Mouse (Mus musculus): ENCODE results near the gene Lsamp.

Lsamp gene

GRCm38 (mm10) chr16:39984205-39984634 is at the start of gene Lsamp:
Gene Lsamp, plus strand, starts transcription at chr16:39984361.
- peak; percentile 77 for DNase-seq (ENCODE audit: low read depth, low spot score)

GRCm38 (mm10) chr16:39957686-39958085 is 26.5 kb upstream of the Lsamp start:
- DNase-seq (ENCODE audit: low read depth, low spot score), result no peak

GRCm38 (mm10) chr16:39972712-39973111 is 11.4 kb upstream of the Lsamp start:
- no peak for DNase-seq (ENCODE audit: low read depth, low spot score)

- DNase-seq (ENCODE audit: low read depth, low spot score), result no peak
Observed at GRCm38 (mm10) chr16:39984635-39985291, 602 bp downstream of the Lsamp start.

GRCm38 (mm10) chr16:39988466-39988865 is 4.3 kb downstream of the Lsamp start:
- no peak for DNase-seq (ENCODE audit: low read depth, low spot score)

- DNase-seq (ENCODE audit: low read depth, low spot score), result no peak
Observed at GRCm38 (mm10) chr16:39994821-39995220, 10.7 kb downstream of the Lsamp start.

GRCm38 (mm10) chr16:40008800-40009199 is 24.6 kb downstream of the Lsamp start:
- DNase-seq (ENCODE audit: low read depth, low spot score), result no peak

GRCm38 (mm10) chr16:40011106-40011505 is 26.9 kb downstream of the Lsamp start:
- DNase-seq (ENCODE audit: low read depth, low spot score), result no peak

- no peak for DNase-seq (ENCODE audit: low read depth, low spot score)
Observed at GRCm38 (mm10) chr16:40022611-40023010, 38.5 kb downstream of the Lsamp start.

GRCm38 (mm10) chr16:40036719-40037118 is 52.6 kb downstream of the Lsamp start:
- no peak for DNase-seq (ENCODE audit: low read depth, low spot score)

GRCm38 (mm10) chr16:40059546-40059945 is 75.4 kb downstream of the Lsamp start:
- DNase-seq (ENCODE audit: low read depth, low spot score), result no peak

GRCm38 (mm10) chr16:40059968-40060367 is 75.8 kb downstream of the Lsamp start:
- no peak for DNase-seq (ENCODE audit: low read depth, low spot score)

GRCm38 (mm10) chr16:40060491-40060890 is 76.3 kb downstream of the Lsamp start:
- DNase-seq (ENCODE audit: low read depth, low spot score), result no peak

GRCm38 (mm10) chr16:40075556-40075955 is 91.4 kb downstream of the Lsamp start:
- DNase-seq (ENCODE audit: low read depth, low spot score), result no peak

GRCm38 (mm10) chr16:40080224-40080623 is 96.1 kb downstream of the Lsamp start:
- no peak for DNase-seq (ENCODE audit: low read depth, low spot score)

- DNase-seq (ENCODE audit: low read depth, low spot score), result no peak
Observed at GRCm38 (mm10) chr16:40104329-40104728, 120.2 kb downstream of the Lsamp start.

- DNase-seq (ENCODE audit: low read depth, low spot score), result no peak
Observed at GRCm38 (mm10) chr16:40182918-40183317, 198.8 kb downstream of the Lsamp start.

GRCm38 (mm10) chr16:40187987-40188590 is 203.9 kb downstream of the Lsamp start:
- DNase-seq (ENCODE audit: low read depth, low spot score), result no peak

GRCm38 (mm10) chr16:40194401-40194800 is 210.2 kb downstream of the Lsamp start:
- DNase-seq (ENCODE audit: low read depth, low spot score), result no peak

- no peak for DNase-seq (ENCODE audit: low read depth, low spot score)
Observed at GRCm38 (mm10) chr16:40194839-40195238, 210.7 kb downstream of the Lsamp start.

- peak; percentile 62 for DNase-seq (ENCODE audit: low read depth, low spot score)
Observed at GRCm38 (mm10) chr16:40228627-40229026, 244.5 kb downstream of the Lsamp start.

- no peak for DNase-seq (ENCODE audit: low read depth, low spot score)
Observed at GRCm38 (mm10) chr16:40233066-40233465, 248.9 kb downstream of the Lsamp start.

GRCm38 (mm10) chr16:40234151-40234895 is 250.2 kb downstream of the Lsamp start:
- no peak for DNase-seq (ENCODE audit: low read depth, low spot score)

All from brain, embryonic 18.5 days (tissue).